In genomic region chr6:85360311-85360710, GRCm38 (mm10) we compare ENCODE assay signal across 22 mouse cellular contexts. TPM values are rescaled to one million over a fixed set of nuclear protein-coding genes. Genes with fewer than 3 reads are reported as not detected.
DNase-seq lines count a peak whose midpoint lies in the region; ATAC-seq and TF ChIP-seq lines count a peak whose summit lies in the region.
"Had no signal": no experiment of that assay in that cellular context is flagged by ENCODE, and none has a peak within 500 bp of the region (broad histone marks: within the 10 kb centered on the region; RNA-seq: fewer than 3 reads in every experiment).

No protein-coding gene starts in this region.

- no peak overlapping the region for H3K4me3 ChIP-seq in heart, embryonic 12.5 days
- no peak overlapping the region for H3K4me3 ChIP-seq in intestine, embryonic 15.5 days (replicated peaks)
- no peak overlapping the region for H3K4me3 ChIP-seq in cerebellum, adult 2 months (replicated peaks; ENCODE audit: insufficient read depth, low read depth, low read length)
- H3K4me3 ChIP-seq: hindbrain, embryonic 12.5 days; left cerebral cortex, adult 2 months; midbrain, embryonic 12.5 days; neural tube, embryonic 13.5 days had no signal

- TF ChIP-seq CTCF in cerebellum, adult 2 months (IDR thresholded peaks at IDR 0.05; ENCODE audit: borderline replicate concordance, insufficient read depth, low read depth, low read length) = no peak

- no peaks in the 10 kb centered on the region for H3K27me3 ChIP-seq in heart, embryonic 12.5 days (replicated peaks)
- H3K27me3 ChIP-seq in intestine, embryonic 15.5 days (replicated peaks) = no peaks in the 10 kb centered on the region
- H3K27me3 ChIP-seq in cerebellum, adult 2 months (ENCODE audit: control insufficient read depth, insufficient read depth, low read length) = no peaks in the 10 kb centered on the region
- H3K27me3 ChIP-seq: hindbrain, embryonic 12.5 days; midbrain, embryonic 12.5 days; neural tube, embryonic 13.5 days had no signal

- TF ChIP-seq POLR2A in cerebellum, adult 2 months (IDR thresholded peaks at IDR 0.05; ENCODE audit: borderline replicate concordance, insufficient read depth, low read length) = no peak

- ATAC-seq in heart, embryonic 12.5 days (ENCODE audit: insufficient number of reproducible peaks, low FRiP score) = no peak
- peak; percentile 48 for ATAC-seq in intestine, embryonic 15.5 days
- ATAC-seq: forebrain, embryonic 16.5 days; inflammation-experienced regulatory T-cells, adult 6 months; lung, postnatal 0 days had no signal

- no peak overlapping the region for H3K9ac ChIP-seq in heart, embryonic 12.5 days
- no peak overlapping the region for H3K9ac ChIP-seq in intestine, embryonic 15.5 days
- H3K9ac ChIP-seq: hindbrain, embryonic 12.5 days; midbrain, embryonic 12.5 days; neural tube, embryonic 13.5 days had no signal

- peak overlapping the region; percentile 19; the same call in 1 of the 2 replicates for H3K27ac ChIP-seq in heart, embryonic 12.5 days (ENCODE audit: poor library complexity, severe bottlenecking)
- H3K27ac ChIP-seq in intestine, embryonic 15.5 days = no peak overlapping the region
- no peak overlapping the region for H3K27ac ChIP-seq in cerebellum, adult 2 months (ENCODE audit: insufficient read depth, low read length)
- H3K27ac ChIP-seq: hindbrain, embryonic 12.5 days; left cerebral cortex, adult 2 months; midbrain, embryonic 12.5 days; neural tube, embryonic 13.5 days had no signal

- DNase-seq in heart, postnatal 10 days = no peak
- DNase-seq in kidney, adult 9 months = peak; percentile 96
- DNase-seq in kidney, postnatal 36 days = peak; percentile 90 to 94
- DNase-seq in cerebellum, adult 2 months = no peak
- DNase-seq in cerebellum, adult 9-10 months = no peak
- no peak for DNase-seq in adrenal gland, postnatal 14 days
- DNase-seq: cerebellum, adult 9-11 months; gastrocnemius, postnatal 25 days; left cerebral cortex, postnatal 4 days; liver; right cerebral cortex, adult 18-20 months; thymus, postnatal 25 days had no signal

- H3K9me3 ChIP-seq in heart, embryonic 12.5 days (replicated peaks) = no peaks in the 10 kb centered on the region
- H3K9me3 ChIP-seq in intestine, embryonic 15.5 days = no peaks in the 10 kb centered on the region
- H3K9me3 ChIP-seq: G1E; hindbrain, embryonic 12.5 days; midbrain, embryonic 12.5 days; neural tube, embryonic 13.5 days had no signal

- peaks cover 12% of the 10 kb centered on the region for H3K36me3 ChIP-seq in heart, embryonic 12.5 days
- H3K36me3 ChIP-seq in intestine, embryonic 15.5 days = no peaks in the 10 kb centered on the region
- H3K36me3 ChIP-seq: G1E; hindbrain, embryonic 12.5 days; midbrain, embryonic 12.5 days; neural tube, embryonic 13.5 days had no signal

- H3K4me2 ChIP-seq in heart, embryonic 12.5 days = no peak overlapping the region
- no peak overlapping the region for H3K4me2 ChIP-seq in intestine, embryonic 15.5 days (replicated peaks)
- H3K4me2 ChIP-seq: hindbrain, embryonic 12.5 days; midbrain, embryonic 12.5 days; neural tube, embryonic 13.5 days had no signal

- intact Hi-C loops in heart, postnatal 10 days (cut with DNase I) = no loop called here

- WGBS in heart, embryonic 12.5 days = 78% methylated on average over 5 of the region's 5 CpGs
- 79% methylated on average over 5 of the region's 5 CpGs for WGBS in intestine, embryonic 15.5 days
- WGBS in cerebellum, adult 2 months = 84% methylated on average over 5 of the region's 5 CpGs

- peaks cover 84% of the 10 kb centered on the region for H3K4me1 ChIP-seq in heart, embryonic 12.5 days (replicated peaks)
- H3K4me1 ChIP-seq in intestine, embryonic 15.5 days (replicated peaks) = no peaks in the 10 kb centered on the region
- peaks cover 21% of the 10 kb centered on the region for H3K4me1 ChIP-seq in cerebellum, adult 2 months (ENCODE audit: control insufficient read depth, insufficient read depth, low read length)
- H3K4me1 ChIP-seq: hindbrain, embryonic 12.5 days; midbrain, embryonic 12.5 days; neural tube, embryonic 13.5 days had no signal

RNA-seq across cellular contexts. Expression of gene Rab11fip5, which starts 14.1 kb away (rescaled TPM):
- 42.0 and 42.6 TPM in 2 replicates for polyA plus RNA-seq in heart, embryonic 12.5 days (2016; fragmentation: Nextera tagmentation; extraction: Ambion mirVana)
- total RNA-seq in heart, postnatal 10 days (2021) = 10 to 100 TPM; 65.4 to 73.1 TPM
- 12.0 and 14.7 TPM in 2 replicates for polyA plus RNA-seq in intestine, embryonic 15.5 days (2015; fragmentation: Nextera tagmentation; extraction: Ambion mirVana)
- polyA plus RNA-seq in cerebellum, adult 2 months (2012; rRNA removed) = 70.7 and 75.2 TPM in 2 replicates
- total RNA-seq in adrenal gland, postnatal 14 days (2021) = 22.7 and 28.7 TPM in 2 replicates
- polyA plus RNA-seq: G1E had no signal

RNA-seq across cellular contexts. Expression of gene Sfxn5, which starts 27.1 kb away (rescaled TPM):
- polyA plus RNA-seq in heart, embryonic 12.5 days (2016; fragmentation: Nextera tagmentation; extraction: Ambion mirVana) = 2.9 and 3.9 TPM in 2 replicates
- 1 to 10 TPM; 3.1 to 6.0 TPM for total RNA-seq in heart, postnatal 10 days (2021)
- polyA plus RNA-seq in intestine, embryonic 15.5 days (2015; fragmentation: Nextera tagmentation; extraction: Ambion mirVana) = 6.7 and 7.7 TPM in 2 replicates
- 169 and 172 TPM in 2 replicates for polyA plus RNA-seq in cerebellum, adult 2 months (2012; rRNA removed)
- total RNA-seq in adrenal gland, postnatal 14 days (2021) = 21.7 and 31.8 TPM in 2 replicates

Comparison
In these comparisons a context has a peak if more than half of its experiments do, and no peak if none do; other contexts are left out.
1. DNase-seq: peak in kidney, adult 9 months (single experiment) and kidney, postnatal 36 days (2 of 2); none in heart, postnatal 10 days (0 of 2), cerebellum, adult 2 months (0 of 2), cerebellum, adult 9-10 months (single experiment) and adrenal gland, postnatal 14 days (single experiment).
2. RNA of gene Sfxn5, which starts 27.1 kb away (polyA plus RNA-seq): 169 to 172 TPM in cerebellum, adult 2 months; 6.7 to 7.7 TPM in intestine, embryonic 15.5 days and 2.9 to 3.9 TPM in heart, embryonic 12.5 days; every median in the first group is over 10 times any median in the second.